Mouse (Mus musculus): ENCODE measurements around the gene Dnal1. TPM values are rescaled to one million over a fixed set of nuclear protein-coding genes. Genes with fewer than 3 reads are reported as not detected.

Dnal1 gene
- total RNA-seq, 2 experiments from 2014 or later, result 99.1 to 107 TPM

- intact Hi-C loops (cut with DNase I), result no loop called here
- peak; percentile 88 to 95 for DNase-seq (ENCODE audit: extremely low spot score in 1 of 2, low spot score in 2 of 2)
These were observed 79.7 kb downstream of the Dnal1 start for GRCm38 (mm10) chr12:84193642-84194399.

GRCm38 (mm10) chr12:84194400-84195109 lies 80.4 kb downstream of the Dnal1 start:
- intact Hi-C loops (cut with DNase I), result no loop called here
- no peak for DNase-seq (ENCODE audit: extremely low spot score in 1 of 2, low spot score in 2 of 2)

GRCm38 (mm10) chr12:84195195-84195594 lies 81.0 kb downstream of the Dnal1 start:
- intact Hi-C loops (cut with DNase I), result no loop called here
- no peak for DNase-seq (ENCODE audit: extremely low spot score in 1 of 2, low spot score in 2 of 2)

Other genes with a start within 250 kb of the Dnal1 start
- 10 to 100 TPM; 30.6 to 32.3 TPM for gene Numb, start 192.4 kb upstream of the Dnal1 start, total RNA-seq (2021)
- 10 to 100 TPM; 16.6 to 17.1 TPM for gene Riox1, start 163.8 kb upstream of the Dnal1 start, total RNA-seq (2021)
- gene Heatr4, start 129.5 kb upstream of the Dnal1 start, total RNA-seq (2021), result not detected
- 1 to 10 TPM; 7.6 to 7.7 TPM for gene Acot2, start 126.5 kb upstream of the Dnal1 start, total RNA-seq (2021)
- 10 to 100 TPM; 18.6 to 20.2 TPM for gene Acot1, start 104.9 kb upstream of the Dnal1 start, total RNA-seq (2021)
- gene Acot4, start 76.0 kb upstream of the Dnal1 start, total RNA-seq (2021), result 1 to 10 TPM; 2.3 to 3.0 TPM
- gene Gm49366, start 75.4 kb upstream of the Dnal1 start, total RNA-seq (2021), result not detected
- gene Acot3, start 62.2 kb upstream of the Dnal1 start, total RNA-seq (2021), result 1 to 10 TPM; 1.2 to 1.4 TPM
- 1 to 10 TPM; 3.6 to 3.9 TPM for gene Acot5, start 45.0 kb upstream of the Dnal1 start, total RNA-seq (2021)
- 1 to 10 TPM; 3.2 to 3.3 TPM for gene Acot6, start 13.7 kb upstream of the Dnal1 start, total RNA-seq (2021)
- 1 to 10 TPM; 7.0 to 8.5 TPM for gene Pnma1, start 34.1 kb downstream of the Dnal1 start, total RNA-seq (2021)
- 10 to 100 TPM; 12.3 to 13.5 TPM for gene Elmsan1, start 104.5 kb downstream of the Dnal1 start, total RNA-seq (2021)
- 10 to 100 TPM; 29.7 to 33.7 TPM for gene Ptgr2, start 170.9 kb downstream of the Dnal1 start, total RNA-seq (2021)
- gene Zfp410, start 202.5 kb downstream of the Dnal1 start, total RNA-seq (2021), result 10 to 100 TPM; 35.0 to 36.5 TPM
- gene Coq6, start 247.3 kb downstream of the Dnal1 start, total RNA-seq (2021), result 10 to 100 TPM; 21.8 to 22.4 TPM
- gene Fam161b, start 247.5 kb downstream of the Dnal1 start, total RNA-seq (2021), result 1 to 10 TPM; 9.6 TPM